8 mouse cellular contexts compared by ENCODE assay signal in genomic region chr4:44013391-44014070, GRCm38 (mm10). TPM values are rescaled to one million over a fixed set of nuclear protein-coding genes. Genes with fewer than 3 reads are reported as not detected.
DNase-seq lines count a peak whose midpoint lies in the region; ATAC-seq and TF ChIP-seq lines count a peak whose summit lies in the region.

No protein-coding gene starts in this region.

- no peaks in the 10 kb centered on the region for H3K27me3 ChIP-seq in kidney, embryonic 16.5 days (ENCODE audit: insufficient read depth, low read length)
- H3K27me3 ChIP-seq in hindbrain, embryonic 13.5 days: no peaks in the 10 kb centered on the region
- no peaks in the 10 kb centered on the region for H3K27me3 ChIP-seq in midbrain, embryonic 14.5 days (ENCODE audit: control insufficient read depth, insufficient read depth, low read length)

- ATAC-seq in kidney, embryonic 16.5 days (ENCODE audit: low FRiP score, low TSS enrichment): no peak
- ATAC-seq in hindbrain, embryonic 13.5 days (ENCODE audit: low FRiP score): no peak
- ATAC-seq in midbrain, embryonic 14.5 days (ENCODE audit: low FRiP score, low TSS enrichment): no peak
- no peak for ATAC-seq in frontal cortex, adult (ENCODE audit: low TSS enrichment)

- peaks cover 51% of the 10 kb centered on the region for H3K4me1 ChIP-seq in kidney, embryonic 16.5 days (ENCODE audit: insufficient read depth, low read length)
- peaks cover 3% of the 10 kb centered on the region; the same call in 1 of the 2 replicates for H3K4me1 ChIP-seq in bone marrow, adult 2 months (ENCODE audit: control insufficient read depth, insufficient read depth, low read length)
- H3K4me1 ChIP-seq in hindbrain, embryonic 13.5 days (replicated peaks): peaks cover 39% of the 10 kb centered on the region
- H3K4me1 ChIP-seq in midbrain, embryonic 14.5 days (ENCODE audit: control insufficient read depth, insufficient read depth, low read length): peaks cover 19% of the 10 kb centered on the region

- H3K4me2 ChIP-seq in kidney, embryonic 16.5 days (replicated peaks; ENCODE audit: low read depth, low read length): peak overlapping the region; percentile 89
- H3K4me2 ChIP-seq in hindbrain, embryonic 13.5 days: peak overlapping the region; percentile 93
- H3K4me2 ChIP-seq in midbrain, embryonic 14.5 days (ENCODE audit: low read length): peak overlapping the region; percentile 99

- H3K4me3 ChIP-seq in kidney, embryonic 16.5 days (ENCODE audit: low read length): peak overlapping the region; percentile 86
- H3K4me3 ChIP-seq in bone marrow, adult 2 months (replicated peaks; ENCODE audit: control insufficient read depth, low read depth, low read length): peak overlapping the region; percentile 92
- H3K4me3 ChIP-seq in hindbrain, embryonic 13.5 days: peak overlapping the region; percentile 100
- H3K4me3 ChIP-seq in midbrain, embryonic 14.5 days (replicated peaks; ENCODE audit: low read depth, low read length): peak overlapping the region; percentile 100

- no peak for TF ChIP-seq CTCF in bone marrow, adult 2 months (IDR thresholded peaks at IDR 0.05; ENCODE audit: control insufficient read depth, insufficient read depth, low read length)

- H3K27ac ChIP-seq in kidney, embryonic 16.5 days (ENCODE audit: low read length): no peak overlapping the region
- peak overlapping the region; percentile 95; the same call in 1 of the 2 replicates for H3K27ac ChIP-seq in bone marrow, adult 2 months (ENCODE audit: control insufficient read depth, insufficient read depth, low read depth, low read length, poor library complexity)
- no peak overlapping the region for H3K27ac ChIP-seq in hindbrain, embryonic 13.5 days
- H3K27ac ChIP-seq in midbrain, embryonic 14.5 days (replicated peaks; ENCODE audit: low read depth, low read length): no peak overlapping the region

- DNase-seq in kidney, postnatal 10 days: no peak
- DNase-seq in midbrain, embryonic 14.5 days: no peak
- DNase-seq in gastrocnemius, postnatal 10 days: no peak
- DNase-seq in cerebellum, adult 11 months: no peak

- peak overlapping the region; percentile 85 for H3K9ac ChIP-seq in kidney, embryonic 16.5 days (replicated peaks; ENCODE audit: low read length)
- peak overlapping the region; percentile 99 for H3K9ac ChIP-seq in hindbrain, embryonic 13.5 days
- peak overlapping the region; percentile 90 for H3K9ac ChIP-seq in midbrain, embryonic 14.5 days (replicated peaks; ENCODE audit: low read length)

- H3K9me3 ChIP-seq in kidney, embryonic 16.5 days (ENCODE audit: low read length): no peaks in the 10 kb centered on the region
- H3K9me3 ChIP-seq in hindbrain, embryonic 13.5 days: no peaks in the 10 kb centered on the region
- H3K9me3 ChIP-seq in midbrain, embryonic 14.5 days (ENCODE audit: control insufficient read depth, low read length): no peaks in the 10 kb centered on the region

- WGBS in kidney, embryonic 16.5 days: 20% methylated on average over 11 of the region's 11 CpGs
- WGBS in bone marrow, adult 2 months: 16% methylated on average over 11 of the region's 11 CpGs
- whole genome bisulfite sequencing in hindbrain, embryonic 13.5 days: 33% methylated on average over 11 of the region's 11 CpGs
- WGBS in midbrain, embryonic 14.5 days: 34% methylated on average over 11 of the region's 11 CpGs

- no peak for TF ChIP-seq POLR2A in bone marrow, adult 2 months (IDR thresholded peaks at IDR 0.05; ENCODE audit: borderline replicate concordance, control insufficient read depth, low read depth, low read length)

- H3K36me3 ChIP-seq in kidney, embryonic 16.5 days (ENCODE audit: insufficient read depth, low read length): no peaks in the 10 kb centered on the region; the same call in 1 of the 2 replicates
- H3K36me3 ChIP-seq in hindbrain, embryonic 13.5 days: peaks cover 14% of the 10 kb centered on the region
- no peaks in the 10 kb centered on the region; the same call in 1 of the 2 replicates for H3K36me3 ChIP-seq in midbrain, embryonic 14.5 days (ENCODE audit: control insufficient read depth, insufficient read depth, low read length)

RNA-seq across cellular contexts. Expression of gene Clta, which starts 9.3 kb away (rescaled TPM):
- polyA plus RNA-seq in kidney, embryonic 16.5 days (2015; fragmentation: Nextera tagmentation; extraction: Ambion mirVana): 225 and 232 TPM in 2 replicates
- 114 and 168 TPM in 2 replicates for polyA plus RNA-seq in bone marrow, adult 2 months (2011; ENCODE audit: insufficient read depth, insufficient read length, low replicate concordance, missing spikeins)
- 320 and 330 TPM in 2 replicates for polyA plus RNA-seq in hindbrain, embryonic 13.5 days (2015; fragmentation: Nextera tagmentation; extraction: Ambion mirVana)
- polyA plus RNA-seq in midbrain, embryonic 14.5 days (2014; fragmentation: Nextera tagmentation; extraction: Ambion mirVana): 317 and 327 TPM in 2 replicates
- 100 to 1,000 TPM in 1 of 2 experiments, 10 to 100 TPM in 1; 94.7 to 106 TPM for total RNA-seq in gastrocnemius, postnatal 10 days (2021)

RNA-seq across cellular contexts. Expression of gene Ccin, which starts 30.2 kb away (rescaled TPM):
- polyA plus RNA-seq in kidney, embryonic 16.5 days (2015; fragmentation: Nextera tagmentation; extraction: Ambion mirVana): not detected in 2 replicates
- not detected in 2 replicates for polyA plus RNA-seq in bone marrow, adult 2 months (2011; ENCODE audit: insufficient read depth, insufficient read length, low replicate concordance, missing spikeins)
- not detected in 2 replicates for polyA plus RNA-seq in hindbrain, embryonic 13.5 days (2015; fragmentation: Nextera tagmentation; extraction: Ambion mirVana)
- not detected in 2 replicates for polyA plus RNA-seq in midbrain, embryonic 14.5 days (2014; fragmentation: Nextera tagmentation; extraction: Ambion mirVana)
- total RNA-seq in gastrocnemius, postnatal 10 days (2021): under 1 TPM in 1 of 2 experiments, not detected in 1; 0.14 TPM

RNA-seq across cellular contexts. Expression of gene Glipr2, which starts 56.3 kb away (rescaled TPM):
- polyA plus RNA-seq in kidney, embryonic 16.5 days (2015; fragmentation: Nextera tagmentation; extraction: Ambion mirVana): 82.1 and 86.3 TPM in 2 replicates
- 20.8 and 49.7 TPM in 2 replicates for polyA plus RNA-seq in bone marrow, adult 2 months (2011; ENCODE audit: insufficient read depth, insufficient read length, low replicate concordance, missing spikeins)
- polyA plus RNA-seq in hindbrain, embryonic 13.5 days (2015; fragmentation: Nextera tagmentation; extraction: Ambion mirVana): 48.5 TPM in 2 replicates
- 27.0 and 31.8 TPM in 2 replicates for polyA plus RNA-seq in midbrain, embryonic 14.5 days (2014; fragmentation: Nextera tagmentation; extraction: Ambion mirVana)
- 10 to 100 TPM; 13.1 to 18.0 TPM for total RNA-seq in gastrocnemius, postnatal 10 days (2021)
